Mouse (Mus musculus): ENCODE data around the gene Aebp2. TPM values are rescaled to one million over a fixed set of nuclear protein-coding genes. Genes with fewer than 3 reads are reported as not detected.

Gene Aebp2
- polyA plus RNA-seq, 1 experiment: 0.51 TPM

DNA sequence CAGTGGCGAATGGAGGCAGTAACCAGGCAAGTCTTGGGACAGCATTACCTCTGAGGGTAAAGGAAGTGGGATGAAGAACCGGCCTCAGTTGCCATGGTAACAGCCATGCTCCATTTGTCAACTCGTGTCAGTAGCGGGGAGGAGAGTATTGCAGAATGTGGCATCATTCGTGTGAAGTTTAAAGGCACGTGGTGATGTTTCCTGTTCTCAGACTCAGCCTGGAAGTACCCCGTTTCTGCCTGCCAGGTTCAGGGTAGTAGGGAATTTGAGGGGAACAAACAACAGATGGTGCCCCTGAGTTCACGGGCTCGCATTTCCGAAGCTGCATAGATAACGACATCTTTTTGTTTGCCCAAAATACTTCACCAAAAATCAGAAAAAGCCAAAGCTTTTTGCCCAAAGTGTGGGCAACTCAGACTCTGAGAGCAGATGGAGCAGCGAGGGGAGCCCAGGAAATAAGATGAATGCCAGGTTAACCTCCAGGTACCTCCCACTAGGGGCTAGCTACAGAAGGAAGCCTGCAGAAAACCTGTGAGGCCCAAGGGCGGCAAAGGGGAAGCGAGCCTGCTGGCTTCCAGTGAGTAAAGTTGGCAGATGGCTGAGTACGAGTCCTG is 56.3 kb downstream of the Aebp2 start:
- H3K9me3 ChIP-seq (ENCODE audit: control insufficient read depth, low read length): no peaks in the 10 kb centered on the region
- no peaks in the 10 kb centered on the region for H3K36me3 ChIP-seq (ENCODE audit: control insufficient read depth)
- no peak for TF ChIP-seq GATA1 (IDR thresholded peaks at IDR 0.05; ENCODE audit: low read length)
- no peaks in the 10 kb centered on the region for H3K4me1 ChIP-seq (ENCODE audit: control insufficient read depth)
- H3K27me3 ChIP-seq (ENCODE audit: control insufficient read depth): no peaks in the 10 kb centered on the region
- no peak overlapping the region for H3K4me3 ChIP-seq (replicated peaks)

DNA sequence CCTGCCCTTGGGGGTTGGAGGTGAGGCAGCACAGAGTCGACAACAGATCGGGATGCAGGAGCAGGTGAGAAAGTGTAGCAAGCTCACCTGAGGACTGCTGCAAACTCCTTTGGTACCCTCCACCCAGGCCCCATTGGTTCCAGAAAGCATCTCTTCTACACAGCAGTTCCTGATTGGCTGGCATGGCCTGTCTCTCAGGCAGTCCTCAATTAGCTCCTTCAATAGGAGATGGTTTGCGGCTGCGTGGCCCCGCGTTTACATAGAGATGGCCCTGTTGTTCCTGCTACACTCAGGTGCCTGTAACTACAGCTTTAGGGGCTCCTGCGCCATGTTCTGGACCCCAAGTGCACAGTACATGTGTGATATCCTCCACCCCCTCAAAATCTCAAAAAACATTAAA is 58.2 kb downstream of the Aebp2 start:
- no peaks in the 10 kb centered on the region for H3K27me3 ChIP-seq (ENCODE audit: control insufficient read depth)
- no peak overlapping the region for H3K4me3 ChIP-seq (replicated peaks)
- H3K36me3 ChIP-seq (ENCODE audit: control insufficient read depth): no peaks in the 10 kb centered on the region
- no peaks in the 10 kb centered on the region for H3K4me1 ChIP-seq (ENCODE audit: control insufficient read depth)
- no peaks in the 10 kb centered on the region for H3K9me3 ChIP-seq (ENCODE audit: control insufficient read depth, low read length)
- TF ChIP-seq GATA1 (IDR thresholded peaks at IDR 0.05; ENCODE audit: low read length): no peak
- TF ChIP-seq TAL1 (IDR thresholded peaks at IDR 0.05; ENCODE audit: low read length): no peak

DNA sequence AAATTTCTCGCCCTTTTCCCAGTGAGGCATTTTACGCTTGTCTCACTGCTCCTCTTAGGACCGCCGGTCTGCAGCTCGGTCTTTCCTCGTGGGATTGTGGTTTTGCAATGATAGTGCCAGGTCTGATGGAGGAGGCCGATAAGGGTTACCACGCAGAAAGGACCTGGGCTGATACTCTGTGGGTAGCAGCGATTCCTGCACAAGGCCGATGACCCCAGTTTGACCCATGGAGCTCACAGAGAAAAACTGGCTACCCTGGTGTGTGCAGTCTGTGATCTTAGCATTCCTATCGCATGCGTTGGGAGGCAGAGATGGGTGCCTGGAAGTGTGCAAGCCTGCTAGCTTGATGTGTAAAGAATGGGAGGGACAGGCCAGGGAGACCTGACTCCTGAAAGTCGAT is 60.4 kb downstream of the Aebp2 start:
- H3K36me3 ChIP-seq (ENCODE audit: control insufficient read depth): no peaks in the 10 kb centered on the region
- H3K27me3 ChIP-seq (ENCODE audit: control insufficient read depth): no peaks in the 10 kb centered on the region
- H3K9me3 ChIP-seq (ENCODE audit: control insufficient read depth, low read length): no peaks in the 10 kb centered on the region
- H3K4me3 ChIP-seq (replicated peaks): no peak overlapping the region
- no peaks in the 10 kb centered on the region for H3K4me1 ChIP-seq (ENCODE audit: control insufficient read depth)
- TF ChIP-seq GATA1 (IDR thresholded peaks at IDR 0.05; ENCODE audit: low read length): no peak
- no peak for TF ChIP-seq TAL1 (IDR thresholded peaks at IDR 0.05; ENCODE audit: low read length)

DNA sequence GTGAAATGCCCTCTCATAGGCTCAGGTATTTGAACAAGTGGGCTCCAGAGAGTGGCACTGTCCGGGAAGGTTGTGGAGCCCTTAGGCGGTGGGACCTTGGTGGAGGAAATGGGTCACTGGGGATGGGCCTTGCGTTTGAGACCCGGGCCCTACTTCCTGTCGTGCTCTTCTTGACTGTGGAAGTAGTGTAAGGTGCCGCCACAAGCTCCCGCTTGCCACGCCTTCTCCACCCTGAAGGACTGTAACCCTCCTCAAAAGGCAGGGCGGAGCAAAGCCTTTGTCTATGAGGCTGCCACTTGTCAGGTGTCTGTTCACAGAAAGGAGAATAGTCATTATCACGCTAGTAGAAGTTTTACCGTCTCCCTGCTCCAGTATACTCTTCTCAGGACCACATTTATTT is 61.9 kb downstream of the Aebp2 start:
- Histone ChIP-seq H3K4me3 (replicated peaks) (no peak overlapping the region), H3K4me1 (ENCODE audit: control insufficient read depth) (no peaks in the 10 kb centered on the region), H3K27me3 (ENCODE audit: control insufficient read depth) (no peaks in the 10 kb centered on the region), H3K9me3 (ENCODE audit: control insufficient read depth, low read length) (no peaks in the 10 kb centered on the region), H3K36me3 (ENCODE audit: control insufficient read depth) (no peaks in the 10 kb centered on the region)
- TF ChIP-seq GATA1 (IDR thresholded peaks at IDR 0.05; ENCODE audit: low read length) (no peak), TAL1 (IDR thresholded peaks at IDR 0.05; ENCODE audit: low read length) (no peak)

DNA sequence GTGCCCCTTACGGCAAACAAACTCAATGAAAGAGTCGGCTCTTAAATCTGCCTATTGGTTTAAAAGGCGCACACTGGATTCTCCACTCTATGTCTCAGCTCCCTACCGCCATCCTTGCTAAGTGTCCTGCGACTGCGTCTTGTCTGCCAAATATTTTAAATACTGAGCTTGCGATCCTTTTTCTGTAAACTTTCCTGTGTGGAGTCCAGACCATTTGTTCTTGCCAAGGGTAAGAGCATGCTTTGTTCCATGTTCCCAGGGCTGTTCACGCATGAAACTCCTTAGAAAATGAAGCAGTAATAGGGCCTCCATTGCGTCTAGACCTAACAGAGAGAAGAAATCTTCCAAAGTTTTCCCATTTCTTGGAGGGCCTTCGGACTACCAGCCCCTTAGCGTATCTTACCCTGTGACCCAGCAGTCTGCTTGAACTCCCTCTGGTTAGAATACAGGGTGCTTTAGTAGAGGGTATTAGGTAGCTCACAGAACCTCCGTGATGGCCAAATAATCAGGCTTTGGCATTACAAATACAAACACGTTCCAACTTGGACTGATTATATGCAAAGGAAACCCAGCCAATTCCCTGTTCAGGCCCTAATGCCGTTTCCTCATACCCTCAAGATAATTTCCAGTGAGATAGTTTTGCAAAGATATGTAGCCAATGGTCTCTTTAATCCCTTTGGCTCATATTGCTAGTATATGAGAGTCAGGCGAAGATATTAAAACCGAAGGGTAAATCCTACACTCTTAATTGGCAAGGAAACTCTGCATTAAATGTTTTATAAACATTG is 67.3 kb downstream of the Aebp2 start:
- TF ChIP-seq TAL1 (IDR thresholded peaks at IDR 0.05; ENCODE audit: low read length): no peak
- TF ChIP-seq GATA1 (IDR thresholded peaks at IDR 0.05; ENCODE audit: low read length): no peak
- H3K9me3 ChIP-seq (ENCODE audit: control insufficient read depth, low read length): no peaks in the 10 kb centered on the region
- no peaks in the 10 kb centered on the region for H3K36me3 ChIP-seq (ENCODE audit: control insufficient read depth)
- H3K4me3 ChIP-seq (replicated peaks): no peak overlapping the region
- no peaks in the 10 kb centered on the region for H3K27me3 ChIP-seq (ENCODE audit: control insufficient read depth)
- no peaks in the 10 kb centered on the region for H3K4me1 ChIP-seq (ENCODE audit: control insufficient read depth)

DNA sequence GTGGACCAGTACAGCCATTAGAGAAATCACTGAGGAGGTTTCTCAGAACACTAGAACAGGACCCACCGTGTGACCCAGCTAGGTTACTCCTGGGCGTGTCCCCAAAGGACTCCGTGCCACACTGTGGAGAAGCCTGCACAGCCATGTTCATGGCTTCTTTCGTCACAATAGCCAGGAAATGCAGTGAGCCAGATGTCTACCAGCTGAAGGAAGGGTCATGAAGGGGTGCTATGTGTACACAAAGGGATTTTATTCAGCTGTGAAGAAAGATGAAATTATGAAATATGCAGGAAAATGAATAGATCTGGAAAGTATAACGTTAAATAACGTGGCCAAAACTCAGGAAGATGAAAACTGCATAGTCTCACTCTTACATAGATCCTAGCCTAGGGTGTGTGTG is 69.7 kb downstream of the Aebp2 start:
- H3K4me1 ChIP-seq (ENCODE audit: control insufficient read depth): no peaks in the 10 kb centered on the region
- no peak overlapping the region for H3K4me3 ChIP-seq (replicated peaks)
- no peaks in the 10 kb centered on the region for H3K9me3 ChIP-seq (ENCODE audit: control insufficient read depth, low read length)
- H3K27me3 ChIP-seq (ENCODE audit: control insufficient read depth): no peaks in the 10 kb centered on the region
- TF ChIP-seq GATA1 (IDR thresholded peaks at IDR 0.05; ENCODE audit: low read length): no peak
- no peaks in the 10 kb centered on the region for H3K36me3 ChIP-seq (ENCODE audit: control insufficient read depth)

DNA sequence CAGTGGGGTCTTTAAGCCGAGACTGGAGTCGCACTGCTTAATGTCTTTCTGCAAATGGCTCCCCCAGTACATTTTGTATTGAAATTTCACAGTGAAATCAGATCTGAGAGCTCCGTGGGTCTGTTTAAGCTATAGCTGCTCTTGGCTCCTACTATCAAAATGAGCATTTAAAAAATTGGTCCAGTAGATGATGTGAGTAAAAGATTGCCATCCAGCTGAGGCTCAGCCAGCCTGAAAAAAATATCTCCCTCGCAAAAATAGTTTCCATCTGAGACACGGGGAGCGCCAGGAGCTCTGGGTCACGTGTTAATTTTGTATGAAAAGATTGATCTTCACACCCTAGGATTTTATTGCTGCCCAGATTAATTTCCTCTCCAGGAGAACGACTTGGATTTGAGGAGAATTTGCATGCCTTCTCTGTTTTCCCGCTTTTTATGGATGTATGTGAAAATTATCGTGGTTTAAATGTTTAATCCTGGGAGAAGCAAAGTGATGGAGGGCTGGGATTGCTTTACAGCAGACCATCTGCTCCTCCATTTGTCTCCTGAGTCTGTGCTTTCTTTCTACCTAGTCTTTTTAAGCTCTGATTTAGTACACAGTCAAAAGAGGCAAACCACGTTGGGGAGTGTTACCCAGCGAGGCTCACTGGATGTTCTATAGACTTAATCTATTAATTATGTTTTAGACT is 73.9 kb downstream of the Aebp2 start:
- H3K36me3 ChIP-seq (ENCODE audit: control insufficient read depth): no peaks in the 10 kb centered on the region
- peaks cover 10% of the 10 kb centered on the region for H3K9me3 ChIP-seq (ENCODE audit: control insufficient read depth, low read length)
- no peak overlapping the region for H3K4me3 ChIP-seq (replicated peaks)
- H3K4me1 ChIP-seq (ENCODE audit: control insufficient read depth): no peaks in the 10 kb centered on the region
- no peaks in the 10 kb centered on the region for H3K27me3 ChIP-seq (ENCODE audit: control insufficient read depth)
- TF ChIP-seq GATA1 (IDR thresholded peaks at IDR 0.05; ENCODE audit: low read length) (no peak), TAL1 (IDR thresholded peaks at IDR 0.05; ENCODE audit: low read length) (no peak)

DNA sequence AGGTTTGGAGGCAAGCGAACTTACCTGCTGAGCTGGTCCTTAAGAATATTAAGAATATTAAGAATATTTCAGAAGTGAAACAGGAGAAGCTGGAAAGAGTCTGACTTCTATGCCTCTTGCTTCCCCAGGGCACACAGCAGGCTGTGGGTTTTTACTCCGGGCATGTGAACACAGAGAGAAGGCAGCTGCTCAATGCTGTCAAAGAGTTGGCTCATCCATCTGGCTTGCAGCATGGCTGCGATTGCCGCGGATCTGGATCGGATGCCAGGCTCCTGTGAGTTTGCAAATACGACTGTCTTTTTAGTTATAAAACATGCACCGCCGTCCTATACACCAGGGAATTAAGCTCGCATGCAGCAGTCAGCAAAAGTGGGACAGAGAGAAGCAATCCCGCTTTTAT is 75.5 kb downstream of the Aebp2 start:
- Histone ChIP-seq H3K9me3 (ENCODE audit: control insufficient read depth, low read length) (peaks cover 14% of the 10 kb centered on the region), H3K4me1 (ENCODE audit: control insufficient read depth) (no peaks in the 10 kb centered on the region), H3K4me3 (replicated peaks) (no peak overlapping the region), H3K27me3 (ENCODE audit: control insufficient read depth) (no peaks in the 10 kb centered on the region), H3K36me3 (ENCODE audit: control insufficient read depth) (no peaks in the 10 kb centered on the region)
- TF ChIP-seq GATA1 (IDR thresholded peaks at IDR 0.05; ENCODE audit: low read length) (no peak), TAL1 (IDR thresholded peaks at IDR 0.05; ENCODE audit: low read length) (no peak)

DNA sequence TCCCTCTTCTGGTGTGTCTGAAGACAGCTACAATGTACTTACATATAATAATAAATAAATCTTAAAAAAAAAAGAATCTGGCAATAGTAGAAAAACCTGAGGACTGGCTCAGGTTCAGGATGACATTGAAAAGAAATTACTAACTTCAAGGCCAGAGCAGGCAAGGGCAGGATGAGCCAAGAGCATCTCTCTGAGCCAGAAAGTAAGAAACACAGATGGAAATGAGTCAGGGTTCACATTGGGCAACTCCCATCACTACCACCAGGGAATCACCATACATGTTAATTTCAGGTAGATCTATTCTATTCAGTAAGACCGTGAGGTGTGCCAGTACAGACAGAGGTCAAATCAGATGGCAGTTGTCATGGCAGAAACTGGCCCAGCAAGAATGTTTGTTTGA is 76.1 kb downstream of the Aebp2 start:
- Histone ChIP-seq H3K4me1 (ENCODE audit: control insufficient read depth) (no peaks in the 10 kb centered on the region), H3K9me3 (ENCODE audit: control insufficient read depth, low read length) (peaks cover 15% of the 10 kb centered on the region), H3K27me3 (ENCODE audit: control insufficient read depth) (no peaks in the 10 kb centered on the region), H3K4me3 (replicated peaks) (no peak overlapping the region), H3K36me3 (ENCODE audit: control insufficient read depth) (no peaks in the 10 kb centered on the region)
- TF ChIP-seq GATA1 (IDR thresholded peaks at IDR 0.05; ENCODE audit: low read length) (no peak), TAL1 (IDR thresholded peaks at IDR 0.05; ENCODE audit: low read length) (no peak)
